Mouse (Mus musculus): ENCODE measurements around the gene Pqbp1. TPM values are rescaled to one million over a fixed set of nuclear protein-coding genes. Genes with fewer than 3 reads are reported as not detected.

The Pqbp1 gene
- total and polyA plus RNA-seq, 2 experiments, result 15.3 to 51.2 TPM

GRCm38 (mm10) chrX:7936874-7937273, 37.8 kb upstream of the Pqbp1 start:
- Histone ChIP-seq H3K27me3 (ENCODE audit: control insufficient read depth, insufficient read depth, low read length) (no peaks in the 10 kb centered on the region), H3K9ac (ENCODE audit: low read depth, low read length) (no peak overlapping the region), H3K79me2 (ENCODE audit: control insufficient read depth, insufficient read depth, low read length) (no peaks in the 10 kb centered on the region), H3K36me3 (ENCODE audit: control insufficient read depth, insufficient read depth, low read length) (peaks cover 5% of the 10 kb centered on the region; the same call in 1 of the 2 replicates), H3K4me1 (ENCODE audit: control insufficient read depth, insufficient read depth, low read length) (no peaks in the 10 kb centered on the region), H3K27ac (replicated peaks; ENCODE audit: insufficient read depth, low read depth, low read length) (no peak overlapping the region), H3K4me3 (ENCODE audit: insufficient read depth, low read depth, low read length) (no peak overlapping the region)
- no peak for DNase-seq (ENCODE audit: extremely low read depth, low read depth, low spot score)
- TF ChIP-seq POLR2A (IDR thresholded peaks at IDR 0.05; ENCODE audit: extremely low read depth, insufficient read depth, low read length) (no peak), CTCF (IDR thresholded peaks at IDR 0.05; ENCODE audit: low read depth, low read length) (no peak; the same call in 1 of the 2 replicates)
- 89% methylated on average over 10 of the region's 11 CpGs for WGBS

GRCm38 (mm10) chrX:7928270-7928790, 29.3 kb upstream of the Pqbp1 start, which contains the start of gene Eras:
Gene Eras (minus strand): TSS chrX:7928607.
- Histone ChIP-seq H3K36me3 (ENCODE audit: control insufficient read depth, insufficient read depth, low read length) (no peaks in the 10 kb centered on the region; the same call in 1 of the 2 replicates), H3K4me3 (ENCODE audit: insufficient read depth, low read depth, low read length) (no peak within 1 kb of the TSS)

GRCm38 (mm10) chrX:7927116-7927515, 28.0 kb upstream of the Pqbp1 start:
- Histone ChIP-seq H3K4me3 (ENCODE audit: insufficient read depth, low read depth, low read length) (no peak overlapping the region), H3K9ac (ENCODE audit: low read depth, low read length) (no peak overlapping the region), H3K27me3 (ENCODE audit: control insufficient read depth, insufficient read depth, low read length) (peaks cover 10% of the 10 kb centered on the region), H3K4me1 (ENCODE audit: control insufficient read depth, insufficient read depth, low read length) (no peaks in the 10 kb centered on the region), H3K27ac (replicated peaks; ENCODE audit: insufficient read depth, low read depth, low read length) (no peak overlapping the region), H3K79me2 (ENCODE audit: control insufficient read depth, insufficient read depth, low read length) (no peaks in the 10 kb centered on the region), H3K36me3 (ENCODE audit: control insufficient read depth, insufficient read depth, low read length) (no peaks in the 10 kb centered on the region; the same call in 1 of the 2 replicates)
- TF ChIP-seq CTCF (IDR thresholded peaks at IDR 0.05; ENCODE audit: low read depth, low read length), result no peak
- TF ChIP-seq POLR2A (IDR thresholded peaks at IDR 0.05; ENCODE audit: extremely low read depth, insufficient read depth, low read length), result no peak
- WGBS, result 37% methylated on average over 10 of the region's 10 CpGs
- no peak for DNase-seq (ENCODE audit: extremely low read depth, low read depth, low spot score)

More at GRCm38 (mm10) chrX:7928270-7928790, 29.3 kb upstream of the Pqbp1 start, which contains the start of gene Eras:
- Histone ChIP-seq H3K27me3 (ENCODE audit: control insufficient read depth, insufficient read depth, low read length) (0 out of 2 replicates have a peak, but pooled peaks cover 2% of the 10 kb centered on the region), H3K4me1 (ENCODE audit: control insufficient read depth, insufficient read depth, low read length) (no peaks in the 10 kb centered on the region), H3K27ac (replicated peaks; ENCODE audit: insufficient read depth, low read depth, low read length) (no peak within 1 kb of the TSS), H3K9ac (ENCODE audit: low read depth, low read length) (no peak within 1 kb of the TSS), H3K79me2 (ENCODE audit: control insufficient read depth, insufficient read depth, low read length) (no peaks in the 10 kb centered on the region)
- 26% methylated on average over 19 of the region's 19 CpGs for WGBS
- TF ChIP-seq CTCF (IDR thresholded peaks at IDR 0.05; ENCODE audit: low read depth, low read length), result no peak
- TF ChIP-seq POLR2A (IDR thresholded peaks at IDR 0.05; ENCODE audit: extremely low read depth, insufficient read depth, low read length), result no peak
- DNase-seq (ENCODE audit: extremely low read depth, low read depth, low spot score), result no peak

GRCm38 (mm10) chrX:7926266-7926665, 27.2 kb upstream of the Pqbp1 start:
- Histone ChIP-seq H3K36me3 (ENCODE audit: control insufficient read depth, insufficient read depth, low read length) (no peaks in the 10 kb centered on the region), H3K9ac (ENCODE audit: low read depth, low read length) (no peak overlapping the region), H3K27me3 (ENCODE audit: control insufficient read depth, insufficient read depth, low read length) (peaks cover 13% of the 10 kb centered on the region), H3K4me3 (ENCODE audit: insufficient read depth, low read depth, low read length) (no peak overlapping the region), H3K79me2 (ENCODE audit: control insufficient read depth, insufficient read depth, low read length) (no peaks in the 10 kb centered on the region), H3K4me1 (ENCODE audit: control insufficient read depth, insufficient read depth, low read length) (no peaks in the 10 kb centered on the region), H3K27ac (replicated peaks; ENCODE audit: insufficient read depth, low read depth, low read length) (no peak overlapping the region)
- no peak for DNase-seq (ENCODE audit: extremely low read depth, low read depth, low spot score)
- TF ChIP-seq POLR2A (IDR thresholded peaks at IDR 0.05; ENCODE audit: extremely low read depth, insufficient read depth, low read length), result no peak
- no peak for TF ChIP-seq CTCF (IDR thresholded peaks at IDR 0.05; ENCODE audit: low read depth, low read length)
- 85% methylated on average over 6 of the region's 6 CpGs for WGBS

- Histone ChIP-seq H3K79me2 (ENCODE audit: control insufficient read depth, insufficient read depth, low read length) (no peaks in the 10 kb centered on the region), H3K27me3 (ENCODE audit: control insufficient read depth, insufficient read depth, low read length) (peaks cover 13% of the 10 kb centered on the region), H3K4me3 (ENCODE audit: insufficient read depth, low read depth, low read length) (no peak overlapping the region), H3K4me1 (ENCODE audit: control insufficient read depth, insufficient read depth, low read length) (no peaks in the 10 kb centered on the region), H3K36me3 (ENCODE audit: control insufficient read depth, insufficient read depth, low read length) (no peaks in the 10 kb centered on the region), H3K27ac (replicated peaks; ENCODE audit: insufficient read depth, low read depth, low read length) (no peak overlapping the region), H3K9ac (ENCODE audit: low read depth, low read length) (no peak overlapping the region)
- WGBS, result 1% methylated on average over 33 of the region's 48 CpGs
- no peak for TF ChIP-seq CTCF (IDR thresholded peaks at IDR 0.05; ENCODE audit: low read depth, low read length)
- TF ChIP-seq POLR2A (IDR thresholded peaks at IDR 0.05; ENCODE audit: extremely low read depth, insufficient read depth, low read length), result no peak
- no peak for DNase-seq (ENCODE audit: extremely low read depth, low read depth, low spot score)
Measured at GRCm38 (mm10) chrX:7922032-7922431, 23.0 kb upstream of the Pqbp1 start.

All from liver, adult 2 months (tissue).